Mouse (Mus musculus): ENCODE measurements around the gene Gm29110.
"Not testable (repeated sequence)": the region's sequence is repeated elsewhere in the genome, so short reads cannot be mapped to it uniquely, and the experiment has no call there.

Gm29110 gene

DNA sequence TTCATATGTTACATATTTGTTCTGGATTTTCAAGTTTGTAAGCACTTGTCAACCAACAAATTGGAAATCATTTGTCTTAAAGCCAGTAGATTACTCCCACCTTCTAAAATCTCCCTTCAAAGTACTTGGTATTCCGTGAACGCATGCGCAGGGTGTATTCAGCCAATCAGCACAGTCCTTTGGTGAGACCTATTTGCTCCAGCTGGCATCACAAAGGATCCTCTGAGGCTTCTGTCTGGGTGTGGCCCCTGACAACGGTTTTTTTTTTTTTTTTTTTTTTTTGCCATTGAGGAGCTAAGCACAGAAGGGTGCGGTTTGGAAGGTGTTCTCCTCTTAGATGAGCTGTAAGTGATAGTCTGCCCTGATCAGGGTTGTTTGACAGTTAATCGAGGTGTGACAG, at the start of gene Gm29110:
TSS of gene Gm29110 (plus strand) at position 301 of the 400 bp plus-strand sequence.
- not testable (repeated sequence) for DNase-seq (ENCODE audit: low read depth, low spot score)

Measured in skeletal muscle tissue, adult 2 months (tissue).